Mouse (Mus musculus) cerebellum, adult 18-20 months (tissue): ENCODE data around the gene Elavl4.

Source experiments
- DNase-seq, 2 experiments: peaks; one replicate each; pipeline ENCODE4 v3.0.0; 2021

Elavl4 gene

DNA sequence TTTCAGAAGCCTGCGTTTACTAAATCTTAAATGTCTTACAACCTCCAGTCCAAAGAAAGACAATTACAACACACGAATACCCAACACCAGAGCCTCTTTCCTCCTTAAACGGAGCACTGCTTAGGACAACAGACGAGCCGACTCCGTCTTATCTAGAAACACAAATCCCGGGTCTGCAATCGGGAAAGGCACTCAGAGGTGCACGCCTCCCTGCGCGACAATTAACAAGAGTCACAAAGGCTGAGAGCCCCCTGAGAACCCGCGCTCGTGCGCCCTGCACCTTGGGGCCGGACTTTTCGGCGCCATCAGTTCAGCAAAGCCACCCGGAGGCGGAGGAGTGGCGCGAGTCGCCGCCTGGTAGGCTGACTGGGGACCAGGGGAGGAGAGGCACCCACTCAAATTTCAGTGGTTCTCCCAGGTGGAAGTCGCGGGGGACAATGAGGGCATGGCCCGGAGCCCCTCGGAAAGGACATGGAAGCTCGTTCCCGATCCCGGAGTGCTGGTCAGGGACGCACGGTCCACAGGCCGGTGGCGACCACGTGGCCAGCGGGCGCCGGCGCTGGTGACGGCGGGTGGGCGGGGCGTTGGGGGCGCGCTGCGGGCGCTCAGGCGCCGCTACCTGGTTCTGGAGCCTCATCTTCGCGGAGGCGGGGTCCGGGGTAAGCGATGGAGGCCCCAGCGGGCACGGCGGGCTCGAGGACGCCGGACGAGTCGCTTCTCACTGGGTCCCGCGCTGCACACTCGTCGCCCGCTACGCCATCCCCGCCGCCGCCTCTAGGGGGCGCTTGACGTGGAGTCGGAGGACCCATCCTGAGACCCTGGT, at the start of gene Elavl4:
Gene Elavl4, minus strand, starts transcription at position 732 of the 823 bp plus-strand sequence.
- DNase-seq, result peak; percentile 64 to 80

DNA sequence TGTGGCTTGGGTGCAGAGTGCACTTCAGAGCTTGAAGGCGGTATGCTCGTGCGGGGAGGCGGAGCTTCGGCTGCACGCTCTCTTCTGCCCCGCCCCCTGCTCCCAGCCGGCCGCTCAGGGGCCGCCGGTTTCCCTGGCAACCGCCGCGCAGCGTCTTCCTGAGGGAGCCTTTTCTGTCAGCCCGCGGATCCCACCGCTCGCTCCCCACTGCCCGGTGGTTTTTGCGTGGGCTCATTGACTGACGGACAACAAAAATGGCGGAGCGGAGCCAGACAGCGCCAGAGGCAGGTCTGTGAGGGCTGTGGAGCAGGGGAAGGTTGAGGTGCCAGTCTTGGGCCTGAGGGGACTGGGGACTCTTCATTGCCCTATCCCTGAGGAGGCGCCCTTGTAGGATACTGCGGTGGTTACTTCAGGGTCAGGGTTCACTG, 45.9 kb upstream of the Elavl4 start, which contains the start of gene Agbl4:
Gene Agbl4, plus strand, starts transcription at position 44 of the 428 bp plus-strand sequence.
- DNase-seq, result peak; percentile 48 to 49

- DNase-seq, result no peak
Observed at GRCm38 (mm10) chr4:110396221-110396620, 44.5 kb upstream of the Elavl4 start.

GRCm38 (mm10) chr4:110360568-110360967, 8.9 kb upstream of the Elavl4 start:
- no peak for DNase-seq

- no peak for DNase-seq
Observed at GRCm38 (mm10) chr4:110352001-110352369, 276 bp upstream of the Elavl4 start.

DNA sequence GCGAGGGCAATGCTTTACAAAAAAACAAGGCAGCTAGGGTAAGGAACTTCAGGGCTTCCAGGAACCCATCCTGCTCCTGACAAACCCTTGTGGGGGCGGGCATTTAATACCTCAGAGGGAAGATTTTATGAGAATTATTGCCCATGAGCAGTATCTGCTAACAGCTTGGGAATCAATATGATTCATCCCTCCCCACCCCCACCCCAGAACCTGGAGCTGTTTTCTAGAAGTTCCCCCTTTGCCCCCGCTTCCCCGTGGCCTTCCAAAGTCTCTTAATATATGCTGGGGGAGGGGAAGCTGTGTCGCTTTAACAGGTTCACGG, 892 bp downstream of the Elavl4 start:
- DNase-seq, result peak in 1 of 2 experiments; percentile 1

- DNase-seq, result peak; percentile 7 to 8
Observed at GRCm38 (mm10) chr4:110323912-110324311, 27.8 kb downstream of the Elavl4 start.

DNA sequence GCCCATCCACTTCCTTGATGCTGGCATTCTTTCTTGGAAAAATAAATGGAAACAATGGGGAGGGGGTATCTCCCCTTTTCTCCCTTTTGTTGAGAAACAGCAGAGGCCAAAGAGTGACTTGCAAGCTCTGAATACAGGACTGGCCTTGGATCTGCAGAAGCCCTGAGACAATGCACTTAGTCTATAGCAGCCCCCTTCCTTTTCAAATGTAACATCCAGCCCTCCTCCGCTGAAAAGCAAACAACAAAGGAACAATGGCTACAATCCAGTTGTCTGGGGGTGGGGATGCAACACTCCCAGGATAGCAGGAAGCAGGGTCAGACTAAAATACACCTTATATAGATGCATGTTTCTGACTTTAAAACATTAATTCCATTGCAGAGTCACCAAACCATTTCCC, 39.6 kb downstream of the Elavl4 start:
- DNase-seq, result no peak

GRCm38 (mm10) chr4:110306972-110307371, 44.7 kb downstream of the Elavl4 start:
- DNase-seq, result no peak

DNA sequence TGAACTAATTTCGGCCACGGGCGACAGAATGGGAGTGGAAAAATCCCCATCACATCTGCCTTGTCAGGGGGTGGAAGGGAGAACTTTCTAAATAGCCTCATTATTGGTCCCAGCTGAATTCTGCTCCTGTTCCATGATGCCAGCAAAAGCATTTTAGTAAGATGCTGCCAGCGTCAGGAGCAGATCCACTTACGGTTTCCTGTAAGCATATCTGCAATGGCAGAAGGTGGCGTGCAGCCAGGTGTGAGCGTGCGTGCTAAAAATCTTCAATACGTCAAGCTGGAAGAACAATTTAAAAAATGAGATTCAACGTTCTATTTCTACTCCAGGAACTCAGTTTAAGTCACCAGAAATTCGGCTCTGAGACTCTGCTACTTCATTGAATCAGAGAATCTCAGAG, 45.1 kb downstream of the Elavl4 start:
- no peak for DNase-seq

GRCm38 (mm10) chr4:110295793-110296192, 55.9 kb downstream of the Elavl4 start:
- DNase-seq, result no peak

DNA sequence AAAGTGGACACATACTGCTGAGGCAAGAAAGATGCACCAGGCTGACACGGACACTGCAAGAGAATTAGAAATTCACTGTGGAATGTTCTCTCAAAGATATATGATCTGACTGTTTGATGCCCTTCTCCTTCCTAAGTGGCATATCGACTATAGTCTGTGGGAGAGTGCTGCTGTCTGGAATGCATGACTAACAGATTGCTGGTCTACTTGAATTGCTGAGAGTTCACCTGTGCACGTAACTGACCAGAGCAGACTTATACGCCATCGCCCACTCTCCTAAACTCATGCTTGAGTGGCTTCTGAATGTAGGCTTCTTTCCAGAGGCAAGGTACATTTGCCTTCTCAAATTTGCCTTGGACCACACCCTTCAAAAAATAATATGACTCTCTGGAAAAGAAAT, 58.5 kb downstream of the Elavl4 start:
- DNase-seq, result no peak

DNA sequence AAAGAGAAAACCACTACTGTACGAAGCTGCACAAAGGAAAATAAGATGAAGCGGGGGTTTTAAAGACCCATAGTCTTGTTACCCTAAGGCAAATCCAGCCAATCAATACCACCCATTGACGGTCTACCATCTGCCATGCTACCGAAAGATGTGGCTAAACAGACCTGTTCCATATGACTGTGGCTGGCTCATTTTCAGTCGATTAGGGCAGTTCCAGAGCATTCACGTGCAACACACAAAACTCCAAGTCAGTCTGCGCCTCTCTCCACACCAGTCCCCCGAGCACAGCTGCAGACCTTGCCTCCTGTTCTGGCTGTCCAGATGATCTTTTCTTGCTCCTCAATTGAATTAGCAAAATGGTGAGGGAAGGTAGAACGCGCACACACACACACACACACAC, 59.2 kb downstream of the Elavl4 start:
- DNase-seq, result no peak

- DNase-seq, result peak; percentile 35 to 56
Observed at GRCm38 (mm10) chr4:110290544-110291095, 61.1 kb downstream of the Elavl4 start.

GRCm38 (mm10) chr4:110290056-110290455, 61.7 kb downstream of the Elavl4 start:
- peak; percentile 78 to 84 for DNase-seq

DNA sequence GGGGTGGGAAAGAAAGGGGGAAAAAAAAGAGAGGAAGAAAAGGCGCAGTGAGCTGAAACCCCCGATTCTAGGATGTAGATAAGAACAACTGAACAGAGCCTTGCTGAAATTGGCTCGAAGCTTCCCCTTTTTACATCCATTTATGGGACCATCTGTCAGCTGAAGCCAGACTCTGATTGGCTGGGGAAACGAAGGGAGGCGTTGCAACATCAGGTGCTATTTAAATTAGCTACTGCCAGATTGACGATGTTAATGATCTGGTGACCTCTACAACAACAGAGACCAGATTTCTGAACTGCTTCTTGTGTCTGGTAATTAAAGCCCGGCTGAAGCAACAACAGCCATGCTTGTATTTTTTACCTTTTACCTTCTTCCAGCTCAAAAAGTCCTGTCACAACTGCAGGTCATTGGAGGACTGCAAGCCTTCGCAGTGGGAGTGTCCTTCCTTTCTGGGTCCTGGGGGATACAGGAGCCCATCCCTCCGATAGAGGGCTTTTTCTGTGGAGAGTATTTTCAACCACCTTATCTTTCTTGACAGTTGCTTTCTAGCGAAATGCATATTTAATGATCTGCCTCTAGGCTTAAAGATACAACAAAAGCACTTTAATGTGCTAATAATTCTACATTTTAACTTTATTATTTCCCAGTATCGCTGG, 64.2 kb downstream of the Elavl4 start:
- DNase-seq, result peak; percentile 76 to 86

DNA sequence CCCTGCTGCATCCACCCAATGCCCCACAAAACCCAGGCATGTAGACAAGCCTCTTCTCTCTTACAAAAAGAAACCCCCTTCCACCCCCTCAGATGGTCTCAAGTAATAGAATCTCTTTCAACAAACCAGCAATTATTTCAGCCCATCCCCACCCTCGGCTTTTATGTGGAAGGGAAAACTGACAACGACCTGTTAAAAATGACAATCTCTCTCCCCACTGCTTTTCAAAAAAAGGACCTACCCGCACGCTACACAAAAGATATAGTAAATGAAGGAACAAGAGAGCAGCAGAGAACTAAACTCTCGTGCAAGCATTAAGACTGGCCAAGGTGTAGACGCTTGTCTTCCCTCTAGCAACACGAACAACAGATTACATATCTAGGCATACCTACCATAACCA, 64.9 kb downstream of the Elavl4 start:
- DNase-seq, result no peak

- DNase-seq, result peak; percentile 56 to 70
Observed at GRCm38 (mm10) chr4:110286371-110286781, 65.3 kb downstream of the Elavl4 start.

GRCm38 (mm10) chr4:110285346-110286330, 66.1 kb downstream of the Elavl4 start:
- peak; percentile 54 to 63 for DNase-seq

DNA sequence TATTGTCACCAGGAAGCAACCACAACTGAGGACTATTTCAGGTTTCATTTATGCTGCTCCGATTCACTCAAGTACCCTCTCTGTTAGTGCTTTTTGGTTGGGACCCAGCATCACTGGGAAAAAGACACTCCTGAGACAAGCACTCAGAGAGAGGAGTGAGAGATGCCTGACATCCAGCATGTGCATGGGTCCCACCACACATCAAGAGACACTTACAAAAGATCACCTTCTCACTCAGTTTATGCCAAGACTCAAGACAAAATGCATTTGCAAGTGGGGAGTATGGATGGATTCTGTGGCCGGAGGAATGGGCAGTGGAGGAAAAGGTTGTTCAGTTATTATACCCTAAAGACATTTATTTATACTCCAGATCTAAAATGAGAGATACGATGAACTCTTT, 67.3 kb downstream of the Elavl4 start:
- DNase-seq, result peak in 1 of 2 experiments; percentile 35

DNA sequence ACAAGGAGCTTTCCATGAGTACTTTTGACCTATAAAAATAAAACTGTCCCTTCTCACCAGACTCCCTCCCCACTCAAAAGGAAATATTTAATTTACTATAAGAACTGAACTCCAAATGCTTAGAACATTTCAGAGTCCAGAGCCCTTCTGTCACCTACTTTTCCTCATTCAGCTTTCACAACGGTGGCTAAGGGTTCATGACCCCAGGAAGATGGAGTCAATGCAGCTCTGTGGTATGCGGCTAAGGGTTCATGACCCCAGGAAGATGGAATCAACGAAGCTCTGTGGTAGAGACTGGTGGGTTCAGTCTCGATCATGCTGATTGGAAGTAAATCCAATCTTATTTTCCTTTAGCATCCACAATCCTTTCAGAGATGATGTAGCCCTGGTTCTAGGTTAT, 81.7 kb downstream of the Elavl4 start:
- DNase-seq, result no peak

- DNase-seq, result no peak
Observed at GRCm38 (mm10) chr4:110266804-110267575, 84.7 kb downstream of the Elavl4 start.
